Mouse (Mus musculus) liver, adult 2 months (tissue): ENCODE results near the gene Mbnl2.

Source experiments
- CTCF ChIP-seq: fragments of 200-500 bp; IDR thresholded peaks from 2 replicates; pipeline ENCODE4 v1.5.1; 2011; ENCODE audit warnings: low read depth, low read length, control low read depth
- POLR2A ChIP-seq: fragments of 200-500 bp; IDR thresholded peaks from 2 replicates; pipeline ENCODE4 v1.6.1; 2011; ENCODE audit warnings: low read length, control low read depth; ENCODE audit not compliant: insufficient read depth; ENCODE audit errors: extremely low read depth

DNA sequence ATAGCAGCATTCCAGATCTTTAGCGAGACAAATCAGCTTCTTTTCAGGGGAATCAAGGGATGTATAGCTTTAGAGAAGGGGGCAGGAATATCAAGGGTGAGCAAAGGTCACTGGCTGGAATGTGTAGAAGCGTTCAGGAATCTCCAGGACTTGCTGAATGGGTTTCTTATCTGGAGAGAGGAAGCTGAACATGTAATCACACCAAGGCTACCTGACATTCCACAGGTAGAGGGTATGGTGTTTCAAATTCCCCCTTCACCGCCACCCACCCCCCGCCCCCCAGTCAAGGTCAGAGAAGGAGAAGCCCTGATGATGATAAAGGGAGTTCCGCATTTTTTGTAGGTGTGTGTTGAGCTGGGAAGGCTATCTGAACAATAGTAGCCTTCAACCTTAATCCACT is 32.8 kb upstream of the Mbnl2 start:
- TF ChIP-seq POLR2A (no peak), CTCF (no peak)
